Mouse (Mus musculus): Measurements from ENCODE around the gene Myo1d.

The Myo1d gene

GRCm38 (mm10) chr11:80614949-80615725 is 164.7 kb downstream of the Myo1d start:
- peak; percentile 55 for DNase-seq (ENCODE audit: low read depth)

GRCm38 (mm10) chr11:80614418-80614817 is 165.4 kb downstream of the Myo1d start:
- peak; percentile 55 for DNase-seq (ENCODE audit: low read depth)

- peak; percentile 26 for DNase-seq (ENCODE audit: low read depth)
These were observed 166.3 kb downstream of the Myo1d start for GRCm38 (mm10) chr11:80613534-80613933.

- peak; percentile 65 for DNase-seq (ENCODE audit: low read depth)
These were observed 177.0 kb downstream of the Myo1d start for GRCm38 (mm10) chr11:80602707-80603441.

DNA sequence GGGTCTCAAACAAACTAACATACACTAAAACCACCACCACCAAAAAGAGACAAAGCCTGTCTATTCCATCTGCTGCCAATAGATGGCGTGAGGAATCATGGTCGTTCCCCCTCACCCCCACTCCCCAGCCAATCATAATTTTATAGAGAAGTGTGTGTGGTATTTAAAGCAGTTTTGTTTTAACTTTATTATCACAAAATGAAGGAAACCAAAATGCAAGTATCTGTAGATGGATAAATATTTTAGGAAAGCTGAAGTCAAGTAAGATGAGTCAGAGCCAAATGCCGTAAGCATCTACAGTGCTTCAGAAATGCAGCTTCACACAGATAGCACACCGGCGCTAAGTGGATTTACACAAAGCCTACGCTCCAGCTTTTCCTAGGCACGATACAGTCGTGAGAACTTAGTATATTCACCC is 177.8 kb downstream of the Myo1d start:
- DNase-seq (ENCODE audit: low read depth): peak; percentile 9

DNA sequence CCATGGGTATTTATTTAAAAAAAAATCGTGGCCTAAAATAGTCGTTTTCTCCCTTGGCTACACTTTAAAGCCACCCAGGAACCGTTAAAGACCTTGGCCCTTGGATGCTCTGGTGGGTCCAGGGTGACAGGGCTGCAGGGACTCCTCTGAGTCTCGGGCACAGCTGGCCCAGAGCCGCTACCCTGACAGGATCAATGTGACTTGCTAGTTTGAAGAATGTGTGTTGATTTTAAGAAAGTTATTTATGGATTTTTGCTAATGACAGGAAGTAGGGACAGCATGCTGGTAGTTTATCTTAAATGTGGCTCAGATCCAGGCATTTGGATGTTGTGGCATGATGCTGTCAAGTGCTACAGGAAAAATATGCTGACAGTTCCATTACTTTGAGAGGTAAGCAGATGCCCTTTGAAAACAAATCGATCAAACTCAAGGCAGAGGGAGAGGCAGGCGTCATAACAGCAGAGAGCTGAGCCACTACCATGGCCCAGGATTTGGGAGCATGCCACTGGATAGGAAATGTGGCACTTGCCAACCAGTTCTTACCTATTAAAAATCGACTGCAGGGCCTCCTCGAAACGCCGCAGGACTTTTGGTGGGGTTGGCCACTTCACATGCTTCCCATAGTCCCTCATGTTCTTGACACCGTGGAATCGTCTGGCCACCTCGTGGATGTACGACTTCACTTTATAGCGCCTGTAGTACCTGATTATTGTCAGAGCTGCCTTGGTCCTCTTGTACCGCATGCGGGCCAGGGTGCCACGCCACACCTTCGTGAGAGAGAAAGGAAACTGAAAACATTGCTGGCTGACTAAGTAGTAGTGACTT is 178.6 kb downstream of the Myo1d start:
- DNase-seq (ENCODE audit: low read depth): no peak

- no peak for DNase-seq (ENCODE audit: low read depth)
These were observed 184.3 kb downstream of the Myo1d start for GRCm38 (mm10) chr11:80595482-80595881.

DNA sequence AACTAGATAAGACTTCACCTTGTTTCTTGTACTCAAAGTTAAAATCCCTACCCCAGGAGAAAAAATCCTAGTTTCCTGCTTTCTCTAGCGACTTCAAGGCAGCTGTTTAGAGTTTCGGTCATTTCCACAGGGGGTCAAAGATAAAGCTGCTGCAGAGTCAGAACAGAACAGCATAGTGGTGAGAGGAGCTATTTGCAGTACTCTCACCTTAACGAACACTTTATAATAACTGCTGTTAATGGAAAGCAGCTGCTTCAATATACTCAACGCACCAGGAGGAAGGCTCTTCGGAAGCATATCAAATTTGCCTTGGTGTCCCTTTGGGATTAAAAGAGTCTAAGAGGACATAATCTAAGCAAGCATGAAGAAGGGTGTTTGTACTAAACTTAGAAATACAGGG is 190.4 kb downstream of the Myo1d start:
- no peak for DNase-seq (ENCODE audit: low read depth)

DNA sequence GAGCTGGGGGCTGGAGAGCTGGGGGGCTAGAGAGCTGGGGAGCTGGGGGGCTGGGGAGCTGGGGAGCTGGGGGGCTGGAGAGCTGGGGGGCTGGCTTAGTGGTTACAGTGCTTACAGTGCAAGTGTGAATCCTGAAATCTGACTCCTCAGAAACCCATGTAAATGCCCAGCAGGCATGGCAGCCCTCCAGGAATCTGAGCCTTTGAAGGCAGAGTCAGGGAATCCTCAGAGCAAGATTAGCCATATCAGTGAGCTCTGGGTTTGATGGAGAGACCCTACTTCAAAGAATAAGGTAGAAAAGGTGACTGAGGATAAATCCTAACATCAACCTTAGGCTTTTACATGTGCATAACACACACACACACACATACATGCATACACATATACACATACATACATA is 194.1 kb downstream of the Myo1d start:
- no peak for DNase-seq (ENCODE audit: low read depth)

DNA sequence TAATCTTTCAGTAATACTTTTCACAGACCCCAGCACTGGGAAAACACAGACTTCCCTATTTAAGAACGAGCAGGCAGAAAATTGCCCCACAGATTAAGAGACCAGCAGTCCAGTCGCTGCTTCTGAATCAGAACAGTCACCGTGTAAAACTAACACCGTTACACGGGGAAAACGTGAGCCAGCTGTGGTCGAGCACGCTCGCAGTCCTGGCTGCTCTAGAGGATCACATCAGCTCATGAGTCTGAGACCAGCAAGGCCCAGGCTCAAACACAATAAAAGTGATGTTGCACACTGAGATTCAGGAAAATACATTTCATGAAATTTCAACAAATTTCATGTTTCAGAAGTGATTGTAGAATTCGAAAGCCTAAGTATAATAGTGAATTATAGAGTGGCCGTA is 194.6 kb downstream of the Myo1d start:
- no peak for DNase-seq (ENCODE audit: low read depth)

- DNase-seq (ENCODE audit: low read depth): no peak
These were observed 199.3 kb downstream of the Myo1d start for GRCm38 (mm10) chr11:80580494-80580893.

DNA sequence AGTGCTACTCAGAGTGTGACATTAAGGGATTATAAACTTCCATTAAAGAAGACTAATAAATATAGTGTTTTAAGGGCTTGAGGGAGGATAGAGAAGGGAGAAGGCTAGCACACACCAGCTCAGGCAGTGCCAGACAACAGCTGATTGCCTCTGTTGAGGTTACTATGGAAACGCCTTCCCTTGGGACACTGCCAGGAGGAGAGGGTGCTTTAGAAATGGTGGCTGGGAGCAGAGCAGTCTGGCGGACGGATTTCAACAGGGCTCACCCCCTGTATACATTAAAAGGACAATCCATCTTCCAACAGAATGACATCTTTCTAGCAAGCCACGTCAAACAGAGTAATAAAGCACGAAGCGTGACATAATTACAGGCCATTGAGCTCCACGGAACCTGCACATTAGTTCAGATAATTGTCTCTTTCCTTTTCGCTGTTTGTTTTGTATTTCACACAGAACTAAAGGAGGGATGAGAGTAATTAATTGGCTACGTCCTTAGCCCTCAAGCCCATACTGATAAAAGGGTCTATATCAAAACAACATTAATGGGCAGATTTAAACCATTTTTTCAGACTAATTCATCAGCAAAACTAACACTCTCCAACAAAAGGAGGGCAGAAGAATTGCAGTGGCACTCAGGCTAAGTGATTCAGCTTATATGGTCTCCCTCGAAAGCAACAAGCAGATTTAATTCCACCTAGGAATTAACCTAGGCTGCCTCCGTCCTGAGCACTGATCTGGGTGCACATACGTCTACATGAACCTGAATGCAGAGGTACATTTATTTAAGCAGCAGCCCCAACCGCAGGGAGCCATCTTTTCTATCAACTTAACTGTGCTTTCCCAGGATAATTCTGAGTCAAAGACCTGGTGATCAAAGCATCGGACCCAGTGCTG is 201.8 kb downstream of the Myo1d start:
- DNase-seq (ENCODE audit: low read depth): no peak

GRCm38 (mm10) chr11:80575794-80576193 is 204.0 kb downstream of the Myo1d start:
- peak; percentile 48 for DNase-seq (ENCODE audit: low read depth)

DNA sequence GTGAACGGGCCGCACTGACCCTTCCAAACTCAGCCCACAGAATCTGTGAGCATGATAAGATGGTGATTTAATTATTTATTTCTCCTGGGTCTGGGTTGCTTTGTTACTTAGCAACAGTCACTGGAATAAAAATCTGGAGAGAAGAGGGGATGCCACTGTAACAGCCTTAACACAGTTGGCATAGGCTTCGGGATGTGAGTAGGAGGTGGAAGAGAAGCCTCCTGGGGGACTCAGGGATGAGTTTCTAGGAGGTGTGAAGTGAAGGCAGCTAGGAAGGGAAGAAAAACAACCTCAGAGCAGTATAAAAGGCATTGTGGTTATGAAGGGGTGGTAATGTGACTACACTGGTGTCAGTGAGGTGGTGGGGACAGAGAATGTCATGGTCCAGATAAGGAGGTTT is 213.5 kb downstream of the Myo1d start:
- no peak for DNase-seq (ENCODE audit: low read depth)

GRCm38 (mm10) chr11:80564975-80565965 is 214.6 kb downstream of the Myo1d start:
- no peak for DNase-seq (ENCODE audit: low read depth)

GRCm38 (mm10) chr11:80562479-80562878 is 217.3 kb downstream of the Myo1d start:
- peak; percentile 46 for DNase-seq (ENCODE audit: low read depth)

GRCm38 (mm10) chr11:80560770-80561169 is 219.1 kb downstream of the Myo1d start:
- no peak for DNase-seq (ENCODE audit: low read depth)

DNA sequence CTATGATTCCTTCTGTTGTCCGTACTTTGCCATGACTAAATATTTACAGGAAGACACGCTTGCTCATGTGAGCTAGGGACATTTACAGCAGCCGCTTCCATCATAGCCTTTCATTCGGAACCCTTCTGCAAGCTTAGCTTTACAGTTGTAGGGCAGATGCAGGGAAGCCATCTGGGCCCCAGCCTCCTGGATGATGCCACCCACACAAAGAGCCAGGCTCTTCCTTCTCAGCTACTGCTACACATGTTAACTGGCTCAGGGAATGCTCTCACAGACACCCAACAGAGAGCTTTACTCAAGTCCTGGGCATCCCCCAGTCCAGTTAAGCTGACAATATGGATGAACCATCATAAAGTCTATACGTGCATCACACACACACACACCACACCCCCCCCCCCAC is 224.4 kb downstream of the Myo1d start:
- no peak for DNase-seq (ENCODE audit: low read depth)

- DNase-seq (ENCODE audit: low read depth): no peak
These were observed 226.8 kb downstream of the Myo1d start for GRCm38 (mm10) chr11:80553046-80553445.

DNA sequence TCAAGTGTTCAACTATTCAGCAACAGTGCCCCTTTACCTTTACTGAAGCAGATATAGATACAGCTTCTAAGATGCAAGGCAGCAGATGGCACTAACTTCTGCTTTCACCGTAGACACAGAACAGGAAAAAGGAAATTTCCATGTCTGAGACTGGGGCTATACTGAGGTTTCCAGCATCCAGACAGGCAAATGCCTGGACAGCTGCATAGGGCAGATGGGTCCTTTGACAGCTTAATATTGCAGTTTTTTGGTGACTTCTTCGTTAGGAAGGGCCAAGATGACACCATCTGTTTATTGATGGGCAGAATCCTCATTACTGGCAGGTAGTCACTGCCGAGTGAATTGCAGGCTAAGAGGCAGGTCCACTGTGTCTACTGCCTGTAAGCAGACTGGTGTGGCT is 228.2 kb downstream of the Myo1d start:
- DNase-seq (ENCODE audit: low read depth): no peak
